Mouse (Mus musculus) neural tube, embryonic 13.5 days (tissue): ENCODE measurements at regions not wholly inside any gene's neighbourhood (a gene's known extent, or its start where the extent isn't known, plus 50 kb on each side); places are given as distances from the start of the nearest gene placed in this dataset.

Experiments used
- ATAC-seq: fragments of 200-750 bp; cut with Nextera tagmentation; 2 replicates; pipeline ENCODE4 v1.8.0; 2017; ENCODE audit warnings: low read depth, mild to moderate bottlenecking, moderate TSS enrichment, moderate library complexity
- H3K27ac ChIP-seq: fragments of 300-500 bp; sonication (generic); replicated peaks from 2 replicates; pipeline ENCODE4 v1.5.1; 2015; ENCODE audit warnings: moderate library complexity, mild to moderate bottlenecking, inconsistent platforms
- H3K27me3 ChIP-seq: fragments of 300-500 bp; sonication (generic); 2 replicates; pipeline ENCODE4 v1.6.1; 2015; ENCODE audit warnings: mild to moderate bottlenecking, inconsistent platforms
- H3K36me3 ChIP-seq: fragments of 300-500 bp; sonication (generic); 2 replicates; pipeline ENCODE4 v1.6.1; 2015; ENCODE audit warnings: mild to moderate bottlenecking, inconsistent platforms
- H3K4me1 ChIP-seq: fragments of 300-500 bp; sonication (generic); replicated peaks from 2 replicates; pipeline ENCODE4 v1.6.1; 2015; ENCODE audit warnings: inconsistent platforms
- H3K4me2 ChIP-seq: fragments of 300-500 bp; sonication (generic); 2 replicates; pipeline ENCODE4 v1.6.1; 2015; ENCODE audit warnings: inconsistent platforms, mild to moderate bottlenecking, moderate library complexity
- H3K4me3 ChIP-seq: fragments of 300-500 bp; sonication (generic); 2 replicates; pipeline ENCODE4 v1.5.1; 2015; ENCODE audit warnings: mild to moderate bottlenecking, inconsistent platforms
- H3K9ac ChIP-seq: fragments of 300-500 bp; sonication (generic); 2 replicates; pipeline ENCODE4 v1.6.1; 2015; ENCODE audit warnings: moderate library complexity, mild to moderate bottlenecking, inconsistent platforms
- H3K9me3 ChIP-seq: fragments of 300-500 bp; sonication (generic); 2 replicates; pipeline ENCODE4 v1.6.1; 2016; ENCODE audit warnings: inconsistent platforms
- WGBS: fragments of 180-500 bp; shearing (Covaris S2); methylation state at CpG from one replicate; pipeline ENCODE4 v1.1.7; 2015; 5-methylcytosine and 5-hydroxymethylcytosine counted together

DNA sequence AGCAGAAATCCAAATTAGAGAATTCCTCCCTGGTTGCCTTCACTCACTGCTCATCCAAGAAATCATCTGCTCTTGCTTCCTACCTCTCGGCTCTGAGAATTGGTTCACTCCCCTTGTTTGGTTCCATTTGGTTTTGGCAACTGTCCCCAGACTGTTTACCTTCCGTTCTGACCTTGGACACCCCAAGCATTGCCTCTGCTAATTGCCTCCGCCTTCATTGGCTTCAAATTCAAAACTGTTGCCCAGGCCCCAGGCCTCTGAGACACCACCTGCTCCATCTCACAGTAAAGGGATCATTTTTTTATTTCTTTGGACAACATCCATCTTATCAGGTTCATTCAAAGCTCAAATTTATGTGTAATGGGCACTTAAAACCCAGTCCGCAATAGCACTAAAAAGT, 93.1 kb upstream of the BC052040 start:
- H3K9ac ChIP-seq, result no peak overlapping the region
- no peak overlapping the region for H3K4me3 ChIP-seq
- 76% methylated on average over 4 of the region's 4 CpGs for WGBS
- H3K9me3 ChIP-seq, result no peaks in the 10 kb centered on the region
- H3K4me2 ChIP-seq, result no peak overlapping the region
- ATAC-seq, result no peak
- H3K4me1 ChIP-seq, result no peaks in the 10 kb centered on the region; the same call in 1 of the 2 replicates
- H3K36me3 ChIP-seq, result no peaks in the 10 kb centered on the region
- H3K27me3 ChIP-seq, result no peaks in the 10 kb centered on the region
- no peak overlapping the region for H3K27ac ChIP-seq

- Histone ChIP-seq H3K36me3 (no peaks in the 10 kb centered on the region), H3K27me3 (no peaks in the 10 kb centered on the region), H3K4me1 (no peaks in the 10 kb centered on the region), H3K9ac (no peak overlapping the region), H3K27ac (no peak overlapping the region), H3K9me3 (peaks cover 9% of the 10 kb centered on the region), H3K4me2 (no peak overlapping the region), H3K4me3 (no peak overlapping the region)
- ATAC-seq, result no peak
- 46% methylated on average over 2 of the region's 2 CpGs for WGBS
These were observed 88.5 kb upstream of the BC052040 start for GRCm38 (mm10) chr2:115493020-115493419.

DNA sequence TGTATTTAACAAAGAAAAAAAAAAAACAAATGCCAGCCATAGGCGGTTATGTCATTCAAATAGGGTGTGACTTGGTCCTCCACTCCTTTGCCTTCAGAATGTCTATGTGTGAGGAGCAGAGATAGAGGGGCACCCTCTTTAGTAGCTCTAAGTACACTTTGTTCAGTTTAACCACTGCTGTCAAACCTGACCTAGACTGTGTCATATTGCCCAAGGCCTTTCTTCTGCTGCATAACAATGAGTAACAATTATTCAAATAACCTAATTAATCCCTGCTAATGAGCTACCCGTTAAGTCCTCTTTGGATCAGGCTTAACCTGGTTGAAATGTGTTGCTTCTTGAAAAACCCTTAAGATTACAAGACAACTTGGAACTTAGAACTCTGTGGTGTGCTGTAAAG, 81.6 kb upstream of the BC052040 start:
- Histone ChIP-seq H3K9ac (no peak overlapping the region), H3K27me3 (no peaks in the 10 kb centered on the region; the same call in 1 of the 2 replicates), H3K4me2 (no peak overlapping the region), H3K36me3 (no peaks in the 10 kb centered on the region), H3K4me1 (no peaks in the 10 kb centered on the region), H3K27ac (no peak overlapping the region), H3K4me3 (no peak overlapping the region), H3K9me3 (peaks cover 9% of the 10 kb centered on the region)
- ATAC-seq, result no peak
- 75% methylated on average over 2 of the region's 2 CpGs for WGBS

- 24% methylated on average over 10 of the region's 10 CpGs for WGBS
- Histone ChIP-seq H3K27ac (no peak overlapping the region), H3K4me3 (no peak overlapping the region), H3K4me2 (no peak overlapping the region), H3K27me3 (no peaks in the 10 kb centered on the region; the same call in 1 of the 2 replicates), H3K9ac (no peak overlapping the region), H3K36me3 (no peaks in the 10 kb centered on the region), H3K9me3 (no peaks in the 10 kb centered on the region), H3K4me1 (peaks cover 17% of the 10 kb centered on the region)
- ATAC-seq, result no peak
These were observed 72.0 kb upstream of the BC052040 start for GRCm38 (mm10) chr2:115509527-115509926.

GRCm38 (mm10) chr2:115511146-115511545, 70.4 kb upstream of the BC052040 start:
- no peaks in the 10 kb centered on the region for H3K9me3 ChIP-seq
- no peak for ATAC-seq
- whole genome bisulfite sequencing, result 44% methylated on average over 3 of the region's 3 CpGs
- peaks cover 20% of the 10 kb centered on the region for H3K4me1 ChIP-seq
- H3K4me2 ChIP-seq, result no peak overlapping the region
- H3K27ac ChIP-seq, result no peak overlapping the region
- no peak overlapping the region for H3K4me3 ChIP-seq
- H3K27me3 ChIP-seq, result no peaks in the 10 kb centered on the region; the same call in 1 of the 2 replicates
- no peaks in the 10 kb centered on the region for H3K36me3 ChIP-seq
- no peak overlapping the region for H3K9ac ChIP-seq

- H3K27me3 ChIP-seq, result peaks cover 2% of the 10 kb centered on the region; the same call in 1 of the 2 replicates
- H3K9ac ChIP-seq, result no peak overlapping the region
- WGBS, result 59% methylated on average over 14 of the region's 14 CpGs
- H3K9me3 ChIP-seq, result no peaks in the 10 kb centered on the region
- ATAC-seq, result no peak
- no peaks in the 10 kb centered on the region for H3K36me3 ChIP-seq
- no peak overlapping the region for H3K27ac ChIP-seq
- no peak overlapping the region for H3K4me3 ChIP-seq
- H3K4me2 ChIP-seq, result no peak overlapping the region
- peaks cover 20% of the 10 kb centered on the region for H3K4me1 ChIP-seq
These were observed 69.6 kb upstream of the BC052040 start for GRCm38 (mm10) chr2:115511612-115512525.

DNA sequence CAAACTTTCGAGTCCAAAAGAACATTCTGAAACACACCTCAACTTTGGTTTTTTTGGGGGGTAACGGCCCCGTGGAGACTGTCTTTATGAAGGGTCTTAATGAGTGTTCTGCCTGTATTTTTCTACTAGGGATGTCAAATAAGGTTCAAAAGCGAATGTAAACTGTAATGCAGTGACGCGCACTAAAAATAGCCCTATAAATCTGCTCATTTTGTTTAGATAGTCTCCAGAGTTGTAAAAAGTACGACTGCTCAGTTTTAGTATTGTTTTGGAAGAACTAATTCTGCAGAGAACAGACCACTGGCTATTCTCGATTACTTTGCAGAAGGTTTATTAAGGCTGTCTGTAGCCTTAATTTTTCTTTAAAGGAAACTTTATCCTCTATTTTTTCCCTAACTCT, 68.6 kb upstream of the BC052040 start:
- Histone ChIP-seq H3K4me1 (peaks cover 20% of the 10 kb centered on the region), H3K9me3 (no peaks in the 10 kb centered on the region), H3K9ac (no peak overlapping the region), H3K36me3 (no peaks in the 10 kb centered on the region), H3K4me2 (no peak overlapping the region), H3K27ac (no peak overlapping the region), H3K4me3 (no peak overlapping the region), H3K27me3 (peaks cover 8% of the 10 kb centered on the region; the same call in 1 of the 2 replicates)
- 40% methylated on average over 8 of the region's 8 CpGs for WGBS
- ATAC-seq, result no peak

DNA sequence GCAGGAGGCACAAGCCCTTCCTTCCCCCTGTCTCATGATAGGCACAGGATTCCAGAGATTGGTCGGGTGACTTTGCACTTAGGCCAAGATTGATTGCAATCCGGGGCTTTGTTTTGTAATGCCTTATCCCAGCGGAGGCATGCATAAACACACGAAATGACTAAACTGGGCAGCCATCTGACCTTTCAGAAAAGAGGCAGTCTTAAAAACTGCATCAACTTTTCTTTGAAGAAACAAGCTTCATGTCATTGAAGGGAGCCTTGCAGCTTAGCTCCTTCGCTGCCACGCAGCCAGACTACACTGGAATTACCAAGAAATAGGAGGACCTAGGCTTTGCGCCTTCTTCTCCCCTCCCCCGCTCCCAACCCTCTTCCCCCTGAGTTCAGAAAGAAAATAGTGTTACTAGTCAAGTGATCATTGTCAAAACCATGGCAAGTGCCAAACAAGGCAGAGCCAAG, 67.7 kb upstream of the BC052040 start:
- Histone ChIP-seq H3K27me3 (peaks cover 9% of the 10 kb centered on the region; the same call in 1 of the 2 replicates), H3K4me3 (no peak overlapping the region), H3K27ac (no peak overlapping the region), H3K36me3 (no peaks in the 10 kb centered on the region), H3K4me2 (peak overlapping the region; percentile 7; the same call in 1 of the 2 replicates), H3K9ac (no peak overlapping the region), H3K4me1 (peaks cover 20% of the 10 kb centered on the region), H3K9me3 (no peaks in the 10 kb centered on the region)
- WGBS, result 3% methylated on average over 8 of the region's 8 CpGs
- ATAC-seq, result no peak

DNA sequence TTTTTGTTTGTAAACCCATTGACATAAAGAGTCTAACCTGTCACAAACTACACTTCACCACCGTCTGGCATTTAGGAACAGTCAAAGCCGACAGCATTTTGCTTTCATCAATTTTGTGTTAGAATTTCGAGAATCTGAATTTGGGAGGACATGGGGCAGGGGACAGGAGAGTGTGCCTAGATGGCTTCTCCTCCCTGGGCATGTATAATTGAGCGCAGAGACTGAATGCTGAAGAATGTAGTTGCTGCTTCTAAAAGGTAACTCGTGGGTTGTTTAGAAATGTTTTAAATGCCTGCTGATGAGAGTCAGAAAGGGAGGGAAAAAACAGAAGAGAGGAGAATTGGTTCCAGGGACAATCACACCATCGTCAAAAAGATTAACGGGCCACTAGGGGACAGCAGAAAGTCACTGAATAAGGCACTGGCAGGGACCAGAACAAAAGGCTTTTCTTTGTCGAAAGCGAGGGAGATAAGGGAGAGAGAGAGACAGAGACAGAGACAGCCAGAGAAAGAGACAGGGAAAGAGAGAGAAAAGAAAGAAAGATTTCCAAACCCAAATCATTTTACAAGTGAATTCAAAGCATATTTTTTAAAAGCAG, 66.6 kb upstream of the BC052040 start:
- H3K36me3 ChIP-seq, result no peaks in the 10 kb centered on the region
- H3K27ac ChIP-seq, result no peak overlapping the region
- no peak; the same call in 1 of the 2 replicates for ATAC-seq
- no peak overlapping the region for H3K9ac ChIP-seq
- no peak overlapping the region for H3K4me3 ChIP-seq
- WGBS, result 7% methylated on average over 9 of the region's 9 CpGs
- H3K27me3 ChIP-seq, result peaks cover 9% of the 10 kb centered on the region; the same call in 1 of the 2 replicates
- H3K4me1 ChIP-seq, result peaks cover 14% of the 10 kb centered on the region
- peak overlapping the region; percentile 4; the same call in 1 of the 2 replicates for H3K4me2 ChIP-seq
- no peaks in the 10 kb centered on the region for H3K9me3 ChIP-seq

GRCm38 (mm10) chr2:115515470-115515869, 66.0 kb upstream of the BC052040 start:
- no peaks in the 10 kb centered on the region for H3K36me3 ChIP-seq
- ATAC-seq, result no peak
- H3K9me3 ChIP-seq, result no peaks in the 10 kb centered on the region
- H3K27ac ChIP-seq, result no peak overlapping the region
- peaks cover 10% of the 10 kb centered on the region for H3K4me1 ChIP-seq
- H3K9ac ChIP-seq, result no peak overlapping the region
- peaks cover 9% of the 10 kb centered on the region; the same call in 1 of the 2 replicates for H3K27me3 ChIP-seq
- H3K4me2 ChIP-seq, result no peak overlapping the region
- no peak overlapping the region for H3K4me3 ChIP-seq
- 63% methylated on average over 6 of the region's 6 CpGs for WGBS

GRCm38 (mm10) chr2:115516824-115517223, 64.7 kb upstream of the BC052040 start:
- Histone ChIP-seq H3K36me3 (no peaks in the 10 kb centered on the region), H3K4me2 (no peak overlapping the region), H3K4me1 (peaks cover 10% of the 10 kb centered on the region), H3K4me3 (no peak overlapping the region), H3K9me3 (no peaks in the 10 kb centered on the region), H3K27me3 (peaks cover 14% of the 10 kb centered on the region; the same call in 1 of the 2 replicates), H3K9ac (no peak overlapping the region), H3K27ac (no peak overlapping the region)
- no peak for ATAC-seq
- WGBS, result 71% methylated on average over 2 of the region's 2 CpGs

DNA sequence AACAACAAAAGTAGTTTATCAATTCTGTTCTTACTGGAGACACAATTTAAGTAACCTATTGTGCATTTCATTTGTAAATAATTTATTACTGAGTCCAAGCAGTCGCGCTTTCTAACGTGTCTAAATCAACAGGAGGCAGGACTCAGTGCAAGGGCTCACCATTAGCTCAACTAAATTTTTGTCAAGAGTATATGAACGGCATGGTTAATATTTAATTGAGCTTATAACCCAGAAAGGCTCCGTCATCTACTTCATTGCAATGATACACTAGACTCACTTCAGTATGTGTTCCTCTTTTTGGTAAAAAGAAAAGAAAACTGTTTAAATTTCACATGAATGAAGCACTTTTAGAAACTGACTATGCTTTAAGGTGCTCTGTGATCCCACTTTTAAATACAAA, 61.5 kb upstream of the BC052040 start:
- Histone ChIP-seq H3K9me3 (no peaks in the 10 kb centered on the region), H3K4me2 (no peak overlapping the region)

More for the DNA sequence above, 61.5 kb upstream of the BC052040 start:
- Histone ChIP-seq H3K4me3 (no peak overlapping the region), H3K4me1 (no peaks in the 10 kb centered on the region), H3K27me3 (0 out of 2 replicates have a peak, but pooled peaks cover 14% of the 10 kb centered on the region), H3K27ac (no peak overlapping the region), H3K36me3 (no peaks in the 10 kb centered on the region), H3K9ac (no peak overlapping the region)
- ATAC-seq, result no peak
- 45% methylated on average over 5 of the region's 5 CpGs for WGBS
